Mouse (Mus musculus): ENCODE measurements around the gene Gbx2.
A peak's percentile ranks its signal among the peaks of the same experiment; 100 is the strongest.

The Gbx2 gene

GRCm38 (mm10) chr1:89902236-89902635 is 28.7 kb downstream of the Gbx2 start:
- no peak for DNase-seq

GRCm38 (mm10) chr1:89901381-89901780 is 29.6 kb downstream of the Gbx2 start:
- no peak for DNase-seq

- peak; percentile 34 to 58 for DNase-seq
Observed at GRCm38 (mm10) chr1:89899761-89900445, 31.1 kb downstream of the Gbx2 start.

- DNase-seq, result no peak
Observed at GRCm38 (mm10) chr1:89899036-89899435, 31.9 kb downstream of the Gbx2 start.

GRCm38 (mm10) chr1:89895801-89896200 is 35.2 kb downstream of the Gbx2 start:
- DNase-seq, result peak in 1 of 2 experiments; percentile 15

GRCm38 (mm10) chr1:89892281-89892680 is 38.7 kb downstream of the Gbx2 start:
- DNase-seq, result no peak

GRCm38 (mm10) chr1:89891400-89891799 is 39.6 kb downstream of the Gbx2 start:
- DNase-seq, result no peak

- peak in 1 of 2 experiments; percentile 17 for DNase-seq
Observed at GRCm38 (mm10) chr1:89885696-89886095, 45.3 kb downstream of the Gbx2 start.

- no peak for DNase-seq
Observed at GRCm38 (mm10) chr1:89884335-89884734, 46.6 kb downstream of the Gbx2 start.

GRCm38 (mm10) chr1:89880834-89881233 is 50.1 kb downstream of the Gbx2 start:
- no peak for DNase-seq

GRCm38 (mm10) chr1:89880193-89880592 is 50.8 kb downstream of the Gbx2 start:
- DNase-seq, result no peak

GRCm38 (mm10) chr1:89878496-89878895 is 52.5 kb downstream of the Gbx2 start:
- no peak for DNase-seq

Measured in kidney, postnatal 25 days (tissue).